ENCODE assay signal across 9 mouse cellular contexts in the genomic region with DNA sequence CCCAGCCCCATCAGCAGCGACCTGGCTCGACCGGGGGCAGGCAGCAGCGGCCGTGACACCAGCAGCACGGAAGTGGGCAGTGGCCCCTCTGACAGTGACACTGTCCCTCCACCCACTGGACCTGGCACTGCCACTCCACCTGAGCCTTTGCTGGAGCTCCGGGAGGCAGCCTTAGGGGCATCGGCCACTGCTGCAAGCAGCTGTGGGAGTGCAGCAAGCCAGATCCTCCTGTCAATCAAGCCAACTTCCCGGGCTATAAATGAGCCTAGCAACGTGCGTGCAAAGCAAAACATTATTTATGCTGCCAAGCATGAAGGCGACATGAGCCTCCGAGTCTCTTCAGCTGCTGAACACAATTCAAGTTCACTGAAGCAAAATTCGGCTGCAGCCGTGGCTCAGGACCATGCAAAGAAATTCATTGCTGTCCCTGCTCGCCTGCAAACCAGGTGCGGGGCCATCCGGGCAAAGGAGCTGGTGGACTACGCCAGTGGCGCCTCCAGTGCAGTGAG. TPM values are rescaled to one million over a fixed set of nuclear protein-coding genes. Genes with fewer than 3 reads are reported as not detected.
DNase-seq lines count a peak whose midpoint lies in the region; ATAC-seq and TF ChIP-seq lines count a peak whose summit lies in the region.
"Had no signal": no experiment of that assay in that cellular context is flagged by ENCODE, and none has a peak within 500 bp of the region (broad histone marks: within the 10 kb centered on the region; RNA-seq: fewer than 3 reads in every experiment).

No protein-coding gene starts in this region.

- no peaks in the 10 kb centered on the region for H3K36me3 ChIP-seq in intestine, postnatal 0 days (ENCODE audit: control insufficient read depth, insufficient read depth)
- H3K36me3 ChIP-seq: liver, embryonic 13.5 days had no signal

- WGBS in intestine, postnatal 0 days: 82% methylated on average over 20 of the region's 20 CpGs

- intact Hi-C loops in left cerebral cortex, postnatal 14 days (cut with DNase I): no loop called here

- no peak for TF ChIP-seq CTCF in intestine, postnatal 0 days (IDR thresholded peaks at IDR 0.05; ENCODE audit: low read depth)

- H3K9me3 ChIP-seq in intestine, postnatal 0 days (ENCODE audit: control insufficient read depth): no peaks in the 10 kb centered on the region
- H3K9me3 ChIP-seq: liver, embryonic 13.5 days had no signal

- no peaks in the 10 kb centered on the region for H3K27me3 ChIP-seq in intestine, postnatal 0 days (replicated peaks; ENCODE audit: control insufficient read depth, insufficient read depth, low read length)
- H3K27me3 ChIP-seq: liver, embryonic 13.5 days had no signal

- DNase-seq in left cerebral cortex, postnatal 14 days (ENCODE audit: low spot score in 2 of 2): peak; percentile 58 to 62
- DNase-seq in left cerebral cortex, adult 8-10 months (ENCODE audit: low spot score in 2 of 2): no peak
- DNase-seq in gastrocnemius, postnatal 25 days: peak; percentile 68
- peak; percentile 8 for DNase-seq in kidney, postnatal 36 days
- DNase-seq in right cerebral cortex, postnatal 14 days: peak; percentile 14
- no peak for DNase-seq in adrenal gland, postnatal 4 days (ENCODE audit: low spot score in 2 of 2)
- DNase-seq in thymus, postnatal 10 days (ENCODE audit: low spot score in 2 of 2): no peak
- DNase-seq: liver, embryonic 13.5 days had no signal

- H3K4me1 ChIP-seq in intestine, postnatal 0 days (replicated peaks; ENCODE audit: control insufficient read depth, insufficient read depth, low read length): no peaks in the 10 kb centered on the region
- H3K4me1 ChIP-seq: liver, embryonic 13.5 days had no signal

- H3K4me3 ChIP-seq in intestine, postnatal 0 days (ENCODE audit: low read depth, low read length): no peak overlapping the region
- H3K4me3 ChIP-seq: liver, embryonic 13.5 days had no signal

- no peak for ATAC-seq in intestine, postnatal 0 days

- no peak overlapping the region for H3K27ac ChIP-seq in intestine, postnatal 0 days (ENCODE audit: low read depth, low read length)
- H3K27ac ChIP-seq: liver, embryonic 13.5 days had no signal

- no peak overlapping the region for H3K4me2 ChIP-seq in intestine, postnatal 0 days (replicated peaks; ENCODE audit: low read depth)
- H3K4me2 ChIP-seq: liver, embryonic 13.5 days had no signal

- H3K9ac ChIP-seq in intestine, postnatal 0 days (ENCODE audit: low read depth, low read length): no peak overlapping the region
- H3K9ac ChIP-seq: liver, embryonic 13.5 days had no signal

RNA-seq across cellular contexts. Expression of a gene that starts 0.8 kb away (rescaled TPM):
- not detected for total RNA-seq in left cerebral cortex, postnatal 14 days (2021)
- total RNA-seq in left cerebral cortex, adult 8-10 months (2022): under 1 TPM in 1 of 4 experiments, not detected in 3; 0.21 TPM
- total RNA-seq in gastrocnemius, postnatal 25 days (2021): 1 to 10 TPM; 1.2 to 2.0 TPM
- total RNA-seq in adrenal gland, postnatal 4 days (2021): under 1 TPM in 1 of 2 experiments, not detected in 1; 0.17 TPM
- not detected in 2 replicates for polyA plus RNA-seq in intestine, postnatal 0 days (2015; fragmentation: Nextera tagmentation; extraction: Ambion mirVana)
- polyA plus RNA-seq: liver, embryonic 13.5 days had no signal

RNA-seq across cellular contexts. Expression of a gene that starts 1.6 kb away (rescaled TPM):
- total RNA-seq in left cerebral cortex, postnatal 14 days (2021): 1 to 10 TPM; 3.0 to 3.6 TPM
- 1 to 10 TPM; 1.3 to 2.2 (median 1.6) TPM for total RNA-seq in left cerebral cortex, adult 8-10 months (2022)
- 100 to 1,000 TPM; 158 to 162 TPM for total RNA-seq in gastrocnemius, postnatal 25 days (2021)
- 1 to 10 TPM; 1.7 to 2.9 TPM for total RNA-seq in adrenal gland, postnatal 4 days (2021)
- 0.07 and 0.08 TPM in 2 replicates for polyA plus RNA-seq in intestine, postnatal 0 days (2015; fragmentation: Nextera tagmentation; extraction: Ambion mirVana)

Comparison
In these comparisons a context has a peak if more than half of its experiments do, and no peak if none do; other contexts are left out.
1. DNase-seq: peak in left cerebral cortex, postnatal 14 days (2 of 2), gastrocnemius, postnatal 25 days (single experiment), kidney, postnatal 36 days (2 of 2) and right cerebral cortex, postnatal 14 days (single experiment); none in left cerebral cortex, adult 8-10 months (0 of 2), adrenal gland, postnatal 4 days (0 of 2) and thymus, postnatal 10 days (0 of 2).
2. RNA of a gene that starts 1.6 kb away (total RNA-seq): 158 to 162 TPM in gastrocnemius, postnatal 25 days; 3.0 to 3.6 TPM in left cerebral cortex, postnatal 14 days, 1.7 to 2.9 TPM in adrenal gland, postnatal 4 days and 1.3 to 2.2 TPM in left cerebral cortex, adult 8-10 months; every median in the first group is over 10 times any median in the second.